Mouse (Mus musculus): Measurements from ENCODE around the gene Sh3glb2.

The Sh3glb2 gene

GRCm38 (mm10) chr2:30358533-30359531 lies at the start of gene Sh3glb2:
TSS of gene Sh3glb2 (minus strand) at chr2:30359337.
- peak; percentile 83 to 88 for DNase-seq (ENCODE audit: low spot score in 2 of 2)

- no peak for DNase-seq (ENCODE audit: low spot score in 2 of 2)
These were observed 49.4 kb upstream of the Sh3glb2 start for GRCm38 (mm10) chr2:30408452-30409100.

DNA sequence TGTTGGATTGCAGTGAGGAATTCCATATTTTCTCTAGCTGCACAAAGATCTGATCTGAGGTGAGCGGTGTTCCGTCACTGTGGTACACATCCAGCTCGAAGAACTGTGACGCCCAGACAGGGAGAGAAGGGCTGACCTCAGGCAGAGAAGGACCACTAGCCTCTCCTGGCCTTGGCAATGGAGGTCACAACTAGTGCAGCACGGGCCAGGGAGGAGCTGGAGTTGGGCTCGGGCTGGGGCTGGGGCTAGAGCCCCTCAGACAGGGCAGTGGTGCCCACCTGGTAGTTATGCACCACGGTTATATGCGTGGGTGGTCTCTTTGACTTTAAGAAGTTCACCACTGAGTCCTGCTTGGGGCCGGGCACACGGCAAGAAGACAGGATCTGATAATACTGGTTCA lies 48.6 kb upstream of the Sh3glb2 start:
- DNase-seq (ENCODE audit: low spot score in 2 of 2), result no peak

DNA sequence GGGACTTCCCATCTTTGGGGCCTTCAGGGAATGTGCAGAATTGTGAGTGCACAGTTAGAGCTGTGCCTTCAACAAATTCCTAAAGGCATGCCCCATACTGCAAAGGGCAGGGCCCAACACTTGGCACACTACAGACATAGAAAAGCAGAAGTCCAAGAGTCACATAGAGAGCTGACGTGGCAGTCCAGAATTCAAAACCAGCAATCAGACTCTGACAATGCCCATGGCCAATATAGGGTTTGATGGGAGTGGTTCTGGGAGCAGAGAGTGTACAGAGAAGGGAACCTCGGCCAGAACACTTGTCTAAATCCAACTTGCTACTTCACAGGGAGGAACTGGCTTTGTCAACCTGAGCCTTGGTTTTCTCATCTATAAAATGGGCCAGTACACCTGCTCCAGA lies 48.1 kb upstream of the Sh3glb2 start:
- no peak for DNase-seq (ENCODE audit: low spot score in 2 of 2)

- DNase-seq (ENCODE audit: low spot score in 2 of 2), result no peak
These were observed 44.7 kb upstream of the Sh3glb2 start for GRCm38 (mm10) chr2:30403870-30404269.

- no peak for DNase-seq (ENCODE audit: low spot score in 2 of 2)
These were observed 43.7 kb upstream of the Sh3glb2 start for GRCm38 (mm10) chr2:30402843-30403242.

DNA sequence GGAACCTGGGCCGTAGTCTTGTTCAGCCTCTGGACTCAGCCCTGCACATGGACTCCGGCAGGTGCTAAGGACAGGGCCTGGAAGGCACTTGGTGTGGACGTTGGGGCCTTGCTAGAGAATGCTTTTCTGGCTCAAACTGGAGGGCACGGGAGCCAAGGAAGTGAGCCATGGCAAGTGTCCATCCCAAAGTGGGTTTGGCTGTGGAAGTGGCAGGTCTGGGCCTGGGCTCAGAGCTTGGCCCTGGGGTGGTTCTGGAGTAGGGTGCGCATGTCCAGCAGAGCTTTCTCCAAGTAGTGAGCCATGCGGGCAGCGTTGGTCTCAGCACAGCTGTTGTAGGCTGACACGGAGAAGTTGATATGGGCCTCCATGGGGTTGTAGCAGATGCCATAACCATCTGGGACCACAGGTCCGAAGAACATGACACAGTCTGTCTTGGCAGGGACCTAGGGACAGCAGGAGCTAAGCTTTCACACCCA lies 43.3 kb upstream of the Sh3glb2 start:
- no peak for DNase-seq (ENCODE audit: low spot score in 2 of 2)

DNA sequence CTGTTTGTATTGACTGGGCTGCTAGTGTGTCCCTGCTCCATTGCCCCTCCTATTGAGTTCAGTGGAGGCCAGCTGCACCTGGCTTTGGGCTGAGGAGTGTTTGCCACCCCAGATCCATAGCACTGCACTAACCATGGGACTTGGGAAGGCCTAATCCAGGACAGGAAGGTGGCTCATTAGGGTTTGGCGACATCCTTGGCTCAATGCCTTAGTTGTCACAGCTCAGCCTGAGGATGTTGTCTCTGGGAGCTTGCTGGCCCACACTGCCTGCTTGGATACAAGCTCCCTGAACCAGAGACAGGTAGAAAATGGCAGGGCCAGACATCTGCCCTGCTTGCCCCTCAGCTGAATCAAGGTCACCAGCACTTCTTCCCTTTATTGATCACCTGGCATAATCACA lies 42.4 kb upstream of the Sh3glb2 start:
- DNase-seq (ENCODE audit: low spot score in 2 of 2), result no peak

- no peak for DNase-seq (ENCODE audit: low spot score in 2 of 2)
These were observed 40.3 kb upstream of the Sh3glb2 start for GRCm38 (mm10) chr2:30399191-30400171.

- DNase-seq (ENCODE audit: low spot score in 2 of 2), result no peak
These were observed 38.9 kb upstream of the Sh3glb2 start for GRCm38 (mm10) chr2:30397986-30398512.

GRCm38 (mm10) chr2:30396246-30396645 lies 37.1 kb upstream of the Sh3glb2 start:
- DNase-seq (ENCODE audit: low spot score in 2 of 2), result no peak

DNA sequence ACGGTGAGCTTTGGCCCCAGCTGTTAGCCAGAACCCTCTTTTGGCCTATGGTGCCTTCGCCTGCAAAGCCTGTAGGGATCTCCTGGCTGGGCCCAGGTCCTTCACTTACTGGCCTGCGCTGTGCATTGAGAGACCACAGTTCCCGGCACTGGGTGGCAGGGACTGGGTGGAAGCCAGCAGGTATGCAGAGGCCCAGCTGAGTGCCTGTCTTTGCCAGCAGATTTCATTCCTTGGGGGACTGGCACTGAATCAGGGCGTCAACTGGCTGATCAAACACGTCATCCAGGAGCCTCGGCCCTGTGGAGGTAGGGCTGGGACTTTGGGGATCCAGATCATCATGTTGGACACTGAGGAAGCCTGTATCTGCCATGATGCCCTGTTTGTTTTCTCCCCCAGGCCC lies 36.6 kb upstream of the Sh3glb2 start:
- DNase-seq (ENCODE audit: low spot score in 2 of 2), result no peak

- no peak for DNase-seq (ENCODE audit: low spot score in 2 of 2)
These were observed 34.2 kb upstream of the Sh3glb2 start for GRCm38 (mm10) chr2:30393370-30393656.

DNA sequence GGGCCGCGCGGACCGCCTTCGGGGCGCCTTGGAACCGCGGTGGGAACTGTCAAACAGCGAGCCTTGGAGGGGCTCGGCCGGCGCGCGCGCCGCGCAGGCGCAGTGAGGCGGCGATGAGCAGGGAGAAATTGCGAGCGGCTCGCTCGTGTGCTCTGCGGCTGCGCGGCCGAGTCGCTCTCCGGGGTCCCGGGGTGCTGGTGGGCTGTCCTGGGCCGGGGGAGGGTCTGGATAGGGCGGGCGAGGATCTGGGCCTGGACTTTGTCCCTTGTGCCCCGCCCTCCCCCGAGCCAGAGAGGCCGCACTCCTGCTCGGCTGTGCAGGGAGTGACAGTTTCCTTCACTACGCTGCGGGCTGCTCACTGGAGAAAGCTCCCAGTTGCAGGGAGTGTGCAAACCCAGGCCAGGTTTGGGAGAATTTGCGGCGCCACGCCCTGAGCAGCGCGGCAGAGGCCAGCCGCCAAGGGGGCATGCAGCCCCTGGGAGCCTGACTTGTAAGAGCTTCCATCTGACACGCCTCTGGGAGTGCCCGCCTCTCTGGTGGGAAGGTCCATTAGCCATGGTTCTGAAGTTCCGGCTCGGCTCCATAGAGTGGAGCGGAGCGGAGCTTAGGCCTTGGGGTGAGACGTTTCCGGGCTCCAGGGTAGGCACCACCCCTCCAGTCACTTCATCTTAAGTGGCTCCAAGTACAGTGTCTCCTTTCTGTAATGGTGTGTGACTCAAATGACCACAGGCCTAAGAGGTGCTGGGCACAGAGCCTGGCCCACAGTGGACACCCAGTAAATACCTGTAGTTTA lies 33.6 kb upstream of the Sh3glb2 start:
- peak; percentile 79 to 82 for DNase-seq (ENCODE audit: low spot score in 2 of 2)

GRCm38 (mm10) chr2:30392114-30392576 lies 33.0 kb upstream of the Sh3glb2 start, which contains the start of gene Dolpp1:
TSS of gene Dolpp1 (plus strand) at chr2:30392254.
- peak; percentile 97 to 98 for DNase-seq (ENCODE audit: low spot score in 2 of 2)

DNA sequence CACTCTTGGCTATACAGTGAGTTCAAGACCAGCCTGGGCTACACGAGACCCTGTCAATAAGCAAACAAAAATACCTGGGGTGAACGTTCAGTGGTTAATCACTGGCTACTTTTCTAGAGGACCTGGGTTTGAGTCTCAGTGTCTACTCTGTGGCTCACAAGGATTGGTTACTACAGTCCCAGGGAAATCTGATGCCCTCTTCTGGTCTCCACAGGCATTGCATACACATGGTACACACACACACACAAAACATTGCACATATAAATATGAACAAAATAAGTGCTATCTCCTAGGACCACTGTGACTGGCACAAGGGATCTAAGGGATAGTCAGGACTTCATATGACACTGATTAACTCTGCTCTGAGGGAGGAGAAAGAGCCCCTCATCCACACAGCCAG lies 29.9 kb upstream of the Sh3glb2 start:
- no peak for DNase-seq (ENCODE audit: low spot score in 2 of 2)

DNA sequence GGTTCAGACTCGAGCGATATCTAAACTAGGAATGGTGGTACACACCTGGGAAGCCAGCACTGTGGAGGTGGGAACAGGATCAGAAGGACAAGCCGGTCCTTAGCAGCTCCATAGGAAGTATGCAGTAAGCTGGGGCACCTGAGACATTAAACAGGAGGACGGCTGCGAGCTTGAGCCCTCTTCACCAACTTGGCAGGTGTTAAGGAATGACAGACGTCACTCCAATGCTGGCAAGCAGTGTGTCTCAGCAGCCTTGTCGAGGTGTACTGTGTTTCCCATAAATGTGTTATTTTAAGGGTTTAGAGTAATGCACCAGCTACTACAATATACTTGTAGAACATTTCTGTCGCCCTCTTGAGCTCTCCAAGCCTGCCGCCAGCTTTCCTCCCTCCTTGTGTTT lies 27.8 kb upstream of the Sh3glb2 start:
- DNase-seq (ENCODE audit: low spot score in 2 of 2), result no peak

- DNase-seq (ENCODE audit: low spot score in 2 of 2), result no peak
These were observed 26.5 kb upstream of the Sh3glb2 start for GRCm38 (mm10) chr2:30385591-30385990.

DNA sequence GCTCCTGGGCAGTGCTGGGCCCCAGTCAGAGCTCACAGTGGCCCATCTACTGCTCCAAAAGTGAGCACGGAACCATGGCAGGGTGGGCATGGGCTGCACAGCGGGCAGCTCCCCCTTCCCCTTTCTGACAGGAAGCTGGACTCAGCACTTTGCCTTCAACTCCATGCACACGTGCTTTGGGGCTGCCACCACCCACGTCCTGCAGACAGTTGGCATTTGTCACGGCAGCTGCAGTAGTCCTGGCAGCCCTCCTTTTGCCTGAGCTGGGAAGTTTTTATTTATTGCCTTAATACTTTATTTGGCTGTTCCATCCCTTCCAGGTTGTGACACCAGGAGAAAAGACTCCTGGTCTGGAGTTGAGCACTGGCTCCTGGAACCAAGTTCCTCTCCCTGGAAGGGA lies 25.7 kb upstream of the Sh3glb2 start:
- DNase-seq (ENCODE audit: low spot score in 2 of 2), result no peak

DNA sequence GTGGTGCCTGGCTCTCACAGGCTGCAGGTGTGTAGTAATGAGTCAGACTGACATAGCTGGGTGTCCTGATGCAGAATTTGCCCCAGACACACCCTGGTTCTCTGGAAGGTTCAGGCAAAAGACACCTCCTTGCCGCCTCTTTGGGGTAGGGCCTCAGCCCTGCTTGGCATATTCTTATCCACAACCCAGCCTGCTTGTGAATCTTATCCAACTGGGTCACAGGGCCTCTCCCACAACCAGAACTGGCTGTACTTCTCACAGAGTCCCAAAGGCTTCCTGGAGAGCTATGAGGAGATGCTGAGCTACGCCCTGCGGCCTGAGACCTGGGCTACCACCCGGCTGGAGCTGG lies 22.2 kb upstream of the Sh3glb2 start:
- DNase-seq (ENCODE audit: low spot score in 2 of 2), result no peak
